Mouse (Mus musculus) ES-Bruce4 (cell line): ENCODE measurements around the gene Pigk. TPM values are rescaled to one million over a fixed set of nuclear protein-coding genes. Genes with fewer than 3 reads are reported as not detected.

Experiments
- H3K27ac ChIP-seq: 2 replicates; pipeline ENCODE4 v1.5.1; 2012; ENCODE audit warnings: low read length, inconsistent platforms; ENCODE audit not compliant: insufficient read depth
- H3K27me3 ChIP-seq: 2 replicates; pipeline ENCODE4 v1.6.1; 2012; ENCODE audit warnings: mild to moderate bottlenecking, low read length, inconsistent platforms; ENCODE audit not compliant: control insufficient read depth, poor library complexity, insufficient read depth, severe bottlenecking
- H3K36me3 ChIP-seq: 2 replicates; pipeline ENCODE4 v1.6.1; 2012; ENCODE audit warnings: inconsistent platforms, mild to moderate bottlenecking, low read length, moderate library complexity; ENCODE audit not compliant: control insufficient read depth, poor library complexity, insufficient read depth, severe bottlenecking
- H3K4me1 ChIP-seq: one replicate; pipeline ENCODE4 v1.8.1; 2011; ENCODE audit warnings: low read length; ENCODE audit not compliant: control insufficient read depth, insufficient read depth
- H3K4me3 ChIP-seq: 2 replicates; pipeline ENCODE4 v1.5.1; 2011; ENCODE audit warnings: low read depth, mild to moderate bottlenecking, low read length
- H3K9ac ChIP-seq: 2 replicates; pipeline ENCODE4 v1.6.1; 2012; ENCODE audit warnings: low read depth, mild to moderate bottlenecking, inconsistent platforms; ENCODE audit not compliant: poor library complexity, severe bottlenecking
- H3K9me3 ChIP-seq: replicated peaks from 2 replicates; pipeline ENCODE4 v1.6.1; 2012; ENCODE audit warnings: mild to moderate bottlenecking, low read length, inconsistent platforms; ENCODE audit not compliant: control insufficient read depth, poor library complexity, insufficient read depth, severe bottlenecking
- CTCF ChIP-seq: IDR thresholded peaks from one replicate; pipeline ENCODE4 v1.8.1; 2011; ENCODE audit warnings: low read depth, low read length
- EP300 ChIP-seq: IDR thresholded peaks from 2 replicates; pipeline ENCODE4 v1.6.1; 2011; ENCODE audit warnings: low read depth, low read length; ENCODE audit not compliant: insufficient read depth
- POLR2A ChIP-seq: IDR thresholded peaks from one replicate; pipeline ENCODE4 v1.8.1; 2011; ENCODE audit warnings: low read length; ENCODE audit not compliant: insufficient read depth
- polyA plus RNA-seq: library from polyadenylated mRNA; stranded (reverse); fragments of >200 nt; gene quantifications from 2 replicates; pipeline ENCODE4 v1.2.4, GENCODE M21; 2011; ENCODE audit warnings: low read depth; ENCODE audit not compliant: missing spikeins, insufficient read depth, insufficient read length

Gene Pigk
- polyA plus RNA-seq, 1 experiment, result 23.8 TPM

DNA sequence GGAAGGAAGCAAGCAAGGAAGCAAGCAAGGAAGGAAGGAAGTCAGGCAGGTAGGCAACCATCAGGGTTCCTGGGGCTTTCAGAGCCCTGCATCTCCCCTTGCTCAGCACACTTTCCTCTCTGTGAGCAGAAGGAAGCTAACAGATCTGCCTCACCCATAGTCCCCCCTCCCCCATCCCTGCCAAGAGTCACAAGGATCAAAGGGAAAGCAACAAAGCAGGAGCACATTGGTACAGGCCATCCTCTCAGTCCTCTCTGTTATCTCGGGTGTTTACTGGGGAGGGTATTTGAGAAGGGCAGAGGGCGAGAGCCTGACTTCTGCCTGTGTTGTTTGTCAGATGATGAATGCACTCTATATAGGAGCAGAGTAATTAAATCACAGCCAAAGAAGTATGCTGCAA is 83.5 kb downstream of the Pigk start:
- Histone ChIP-seq H3K4me3 (no peak overlapping the region), H3K27me3 (no peaks in the 10 kb centered on the region), H3K9me3 (peaks cover 6% of the 10 kb centered on the region), H3K9ac (no peak overlapping the region), H3K27ac (no peak overlapping the region), H3K4me1 (no peaks in the 10 kb centered on the region), H3K36me3 (no peaks in the 10 kb centered on the region)
- TF ChIP-seq CTCF (no peak), POLR2A (no peak), EP300 (no peak)

DNA sequence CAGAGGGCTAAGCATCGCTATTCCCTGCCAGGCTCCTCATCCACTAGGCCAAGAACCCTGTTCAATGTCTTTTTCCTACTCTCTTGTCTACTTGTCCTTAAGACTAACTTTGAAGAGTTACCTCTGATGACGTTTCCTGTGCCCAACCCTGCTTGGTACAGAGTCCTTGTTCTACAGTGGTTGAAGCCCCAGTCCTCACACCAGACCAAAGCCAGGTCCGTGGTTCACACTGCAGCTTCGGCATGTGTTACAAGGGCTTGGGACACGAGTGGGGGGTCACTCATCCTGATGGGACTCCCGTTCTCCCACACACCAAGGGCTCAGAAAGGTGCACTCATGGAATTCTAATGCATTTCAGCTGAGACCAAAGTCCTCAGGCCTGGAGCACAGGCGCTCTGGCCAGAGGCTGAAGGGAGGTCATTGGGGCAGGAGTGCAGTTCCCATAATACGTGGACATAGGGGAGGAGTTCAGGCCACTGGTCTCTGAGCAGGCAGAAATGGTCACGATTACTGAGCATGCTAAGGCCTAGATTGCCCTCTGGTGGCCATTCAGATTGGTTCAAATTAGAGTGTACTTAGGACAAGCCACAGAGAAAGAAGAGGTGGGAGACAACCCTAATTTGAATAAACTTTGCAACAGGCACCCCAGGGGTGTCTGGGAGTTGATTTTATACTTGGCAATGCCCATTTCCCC is 86.0 kb downstream of the Pigk start:
- no peak for TF ChIP-seq POLR2A
- TF ChIP-seq EP300, result no peak
- no peak for TF ChIP-seq CTCF
- no peaks in the 10 kb centered on the region for H3K4me1 ChIP-seq
- H3K4me3 ChIP-seq, result no peak overlapping the region
- peaks cover 6% of the 10 kb centered on the region for H3K9me3 ChIP-seq
- H3K27ac ChIP-seq, result no peak overlapping the region
- H3K36me3 ChIP-seq, result no peaks in the 10 kb centered on the region
- no peak overlapping the region for H3K9ac ChIP-seq
- no peaks in the 10 kb centered on the region for H3K27me3 ChIP-seq

DNA sequence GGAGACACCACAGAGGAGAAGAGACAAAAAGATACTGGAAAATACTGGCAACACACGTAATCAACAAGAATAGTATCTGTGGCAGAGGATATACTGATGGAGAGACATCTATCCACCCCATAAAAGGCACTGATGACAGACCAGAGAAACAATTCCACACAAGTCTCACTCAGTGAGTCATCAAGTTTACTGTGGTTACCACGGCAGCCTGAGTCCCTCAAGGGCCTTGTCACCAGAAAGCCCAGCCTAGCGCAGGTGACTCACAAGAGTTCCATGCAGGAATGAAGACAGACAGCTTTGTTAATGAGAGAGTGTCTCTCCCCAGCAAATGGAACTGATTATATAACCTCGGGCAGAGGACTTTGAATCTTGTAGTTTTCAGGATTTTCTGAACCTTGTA is 100.0 kb downstream of the Pigk start:
- H3K9me3 ChIP-seq, result peaks cover 11% of the 10 kb centered on the region
- TF ChIP-seq EP300 (no peak), CTCF (no peak), POLR2A (no peak)
- H3K36me3 ChIP-seq, result no peaks in the 10 kb centered on the region
- H3K4me3 ChIP-seq, result no peak overlapping the region
- no peaks in the 10 kb centered on the region for H3K4me1 ChIP-seq
- no peak overlapping the region for H3K27ac ChIP-seq
- no peak overlapping the region for H3K9ac ChIP-seq
- no peaks in the 10 kb centered on the region for H3K27me3 ChIP-seq

DNA sequence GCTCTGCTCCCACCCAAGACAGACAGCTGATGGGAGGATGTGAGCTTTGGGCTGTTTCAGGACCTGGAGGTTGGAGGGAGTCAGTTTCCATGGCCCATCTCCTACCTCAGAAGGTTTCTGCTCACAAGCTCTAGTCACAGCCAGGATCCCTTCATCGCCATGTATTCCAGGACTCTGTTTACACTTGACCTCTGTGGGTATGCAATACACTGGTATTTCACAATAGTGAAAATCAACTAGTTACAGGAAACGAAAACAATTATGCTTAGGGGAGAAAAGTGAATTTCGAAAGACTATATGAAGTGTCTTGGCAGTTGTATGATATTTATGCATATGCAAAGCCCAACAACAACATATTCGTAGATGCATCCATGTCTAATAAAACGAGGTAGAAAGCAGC is 101.2 kb downstream of the Pigk start:
- no peak overlapping the region for H3K9ac ChIP-seq
- H3K27ac ChIP-seq, result no peak overlapping the region
- TF ChIP-seq POLR2A (no peak), CTCF (no peak), EP300 (no peak)
- no peaks in the 10 kb centered on the region for H3K27me3 ChIP-seq
- no peaks in the 10 kb centered on the region for H3K4me1 ChIP-seq
- H3K36me3 ChIP-seq, result no peaks in the 10 kb centered on the region
- H3K9me3 ChIP-seq, result peaks cover 6% of the 10 kb centered on the region
- no peak overlapping the region for H3K4me3 ChIP-seq

DNA sequence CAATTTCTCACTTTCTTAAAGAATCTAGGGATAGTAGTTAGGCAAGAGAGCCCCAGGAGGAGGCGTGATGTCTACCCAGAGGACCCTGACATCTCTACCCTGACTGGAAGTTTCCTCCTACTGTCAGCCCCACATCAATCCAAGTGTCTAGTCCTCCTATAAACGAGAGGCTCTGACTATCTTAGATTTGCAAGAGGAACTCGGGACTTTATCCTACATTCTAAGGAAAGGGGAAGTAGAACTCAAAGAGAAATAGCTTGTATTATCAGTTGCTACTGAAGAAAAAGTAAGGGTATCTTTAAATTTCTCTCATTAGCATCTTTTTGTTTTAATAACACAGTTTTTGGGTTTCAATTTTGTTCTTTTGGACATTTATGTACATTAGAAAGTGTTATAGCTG is 106.5 kb downstream of the Pigk start:
- no peak overlapping the region for H3K9ac ChIP-seq
- no peaks in the 10 kb centered on the region for H3K36me3 ChIP-seq
- H3K4me3 ChIP-seq, result no peak overlapping the region
- no peaks in the 10 kb centered on the region for H3K27me3 ChIP-seq
- no peak for TF ChIP-seq EP300
- no peak for TF ChIP-seq CTCF
- TF ChIP-seq POLR2A, result no peak
- no peak overlapping the region for H3K27ac ChIP-seq
- H3K4me1 ChIP-seq, result no peaks in the 10 kb centered on the region
- peaks cover 5% of the 10 kb centered on the region for H3K9me3 ChIP-seq

DNA sequence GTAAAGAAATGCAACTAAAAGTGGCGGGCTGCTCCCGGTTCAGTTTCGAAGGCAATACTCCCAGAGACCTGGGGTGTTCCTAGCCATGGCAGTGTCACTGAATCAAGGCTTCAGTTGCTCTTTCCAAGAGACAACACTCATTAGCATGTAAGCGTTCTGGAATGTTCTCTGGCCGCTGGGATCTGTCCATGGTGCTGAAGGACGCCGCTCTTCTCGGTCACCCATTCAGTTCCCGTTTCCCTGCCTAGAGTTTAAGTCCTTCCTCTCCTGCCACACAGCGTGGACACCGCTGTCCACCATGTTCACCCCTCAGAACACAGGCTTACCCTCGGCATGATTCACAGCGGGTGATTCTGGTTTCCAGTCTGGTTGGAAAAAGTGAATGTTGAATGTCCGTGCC is 107.3 kb downstream of the Pigk start:
- Histone ChIP-seq H3K4me1 (no peaks in the 10 kb centered on the region), H3K9ac (no peak overlapping the region), H3K4me3 (no peak overlapping the region), H3K27me3 (no peaks in the 10 kb centered on the region), H3K27ac (no peak overlapping the region), H3K9me3 (peaks cover 5% of the 10 kb centered on the region), H3K36me3 (no peaks in the 10 kb centered on the region)
- TF ChIP-seq POLR2A, result no peak
- no peak for TF ChIP-seq CTCF
- no peak for TF ChIP-seq EP300
